Mouse (Mus musculus): Measurements from ENCODE around the gene Rps18.
"Not testable (repeated sequence)": the region's sequence is repeated elsewhere in the genome, so short reads cannot be mapped to it uniquely, and the experiment has no call there.

Rps18 gene

DNA sequence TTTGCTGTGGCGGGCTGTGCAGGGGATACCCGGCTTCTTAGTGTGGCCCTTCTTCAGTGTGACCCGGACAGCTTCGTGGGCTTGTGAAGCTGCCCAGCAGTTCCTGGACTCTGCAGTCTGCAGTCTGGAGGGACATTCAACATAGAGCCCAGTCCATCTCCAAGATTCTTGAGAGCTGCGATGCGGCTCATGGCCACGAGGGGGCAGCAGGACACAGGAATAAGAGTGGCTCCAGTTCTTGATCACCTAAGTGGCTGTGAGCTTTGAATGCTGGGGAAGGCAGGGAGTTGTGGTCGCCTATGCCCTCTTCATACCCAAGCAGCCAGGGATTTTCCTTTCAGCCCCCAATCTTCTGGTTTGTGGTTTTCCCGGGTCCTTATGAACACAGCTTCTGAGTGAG lies 12.7 kb upstream of the Rps18 start:
- DNase-seq (ENCODE audit: extremely low spot score): peak; percentile 86

GRCm38 (mm10) chr17:33965846-33966550 lies 10.2 kb upstream of the Rps18 start:
- no peak for DNase-seq (ENCODE audit: extremely low spot score)

DNA sequence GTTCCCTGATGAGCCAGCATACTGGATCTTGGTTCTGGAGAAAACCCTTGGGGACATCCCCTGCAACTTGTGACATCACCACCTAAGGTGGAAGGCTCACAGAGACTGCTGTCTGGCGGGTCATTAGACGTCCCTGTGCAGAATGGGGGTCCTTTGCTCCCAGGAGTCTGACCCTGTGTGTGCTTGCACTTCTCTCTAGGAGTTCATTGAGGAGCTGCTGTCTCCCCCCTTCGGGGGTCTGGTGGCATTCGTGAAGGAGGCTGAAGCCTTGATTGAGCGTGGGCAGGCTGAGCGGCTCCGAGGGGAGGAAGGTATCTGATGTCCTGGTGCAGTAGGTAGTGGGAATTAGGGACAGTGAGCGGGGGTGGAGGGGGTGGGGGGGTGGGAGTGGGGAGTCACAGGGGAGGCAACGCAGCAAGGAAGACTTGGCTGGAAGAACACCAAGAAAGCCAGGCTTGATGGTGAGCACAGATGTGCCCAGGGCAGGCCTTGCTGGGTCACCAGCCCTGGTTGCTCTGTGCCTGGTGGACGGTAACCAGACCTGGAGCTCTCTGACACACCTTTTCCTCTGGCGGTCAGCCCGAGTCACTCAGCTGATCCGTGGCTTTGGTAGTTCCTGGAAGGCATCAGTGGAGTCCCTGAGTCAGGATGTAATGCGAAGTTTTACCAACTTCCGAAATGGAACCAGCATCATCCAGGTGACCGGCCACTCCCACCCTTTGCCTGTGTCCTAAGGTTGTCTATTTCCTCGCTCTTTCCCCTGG lies 9.5 kb upstream of the Rps18 start:
- DNase-seq (ENCODE audit: extremely low spot score): no peak

GRCm38 (mm10) chr17:33962876-33963275 lies 7.1 kb upstream of the Rps18 start:
- no peak for DNase-seq (ENCODE audit: extremely low spot score)

- DNase-seq (ENCODE audit: extremely low spot score): no peak
These were observed 4.1 kb upstream of the Rps18 start for GRCm38 (mm10) chr17:33959948-33960347.

GRCm38 (mm10) chr17:33959135-33959534 lies 3.3 kb upstream of the Rps18 start:
- DNase-seq (ENCODE audit: extremely low spot score): no peak

DNA sequence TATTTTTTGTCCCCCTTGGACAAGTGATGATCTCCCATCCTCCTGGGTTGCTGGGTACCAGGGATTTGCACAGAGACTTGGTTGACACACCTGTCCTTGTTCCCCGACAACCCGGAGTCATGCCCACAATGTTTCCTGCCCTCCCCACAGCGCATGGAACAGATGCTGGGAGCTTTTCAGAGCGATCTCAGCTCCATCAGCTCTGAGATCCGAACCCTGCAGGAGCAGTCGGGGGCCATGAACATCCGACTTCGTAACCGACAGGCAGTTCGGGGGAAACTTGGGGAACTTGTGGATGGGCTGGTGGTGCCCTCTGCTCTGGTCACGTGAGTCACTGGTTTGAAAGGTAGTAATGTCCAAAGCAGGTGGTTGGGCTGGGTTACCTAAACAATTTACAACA lies 2.6 kb upstream of the Rps18 start:
- DNase-seq (ENCODE audit: extremely low spot score): no peak

GRCm38 (mm10) chr17:33957493-33957892 lies 1.7 kb upstream of the Rps18 start:
- no peak for DNase-seq (ENCODE audit: extremely low spot score)

- no peak for DNase-seq (ENCODE audit: extremely low spot score)
These were observed 535 bp upstream of the Rps18 start for GRCm38 (mm10) chr17:33956336-33956735.

DNA sequence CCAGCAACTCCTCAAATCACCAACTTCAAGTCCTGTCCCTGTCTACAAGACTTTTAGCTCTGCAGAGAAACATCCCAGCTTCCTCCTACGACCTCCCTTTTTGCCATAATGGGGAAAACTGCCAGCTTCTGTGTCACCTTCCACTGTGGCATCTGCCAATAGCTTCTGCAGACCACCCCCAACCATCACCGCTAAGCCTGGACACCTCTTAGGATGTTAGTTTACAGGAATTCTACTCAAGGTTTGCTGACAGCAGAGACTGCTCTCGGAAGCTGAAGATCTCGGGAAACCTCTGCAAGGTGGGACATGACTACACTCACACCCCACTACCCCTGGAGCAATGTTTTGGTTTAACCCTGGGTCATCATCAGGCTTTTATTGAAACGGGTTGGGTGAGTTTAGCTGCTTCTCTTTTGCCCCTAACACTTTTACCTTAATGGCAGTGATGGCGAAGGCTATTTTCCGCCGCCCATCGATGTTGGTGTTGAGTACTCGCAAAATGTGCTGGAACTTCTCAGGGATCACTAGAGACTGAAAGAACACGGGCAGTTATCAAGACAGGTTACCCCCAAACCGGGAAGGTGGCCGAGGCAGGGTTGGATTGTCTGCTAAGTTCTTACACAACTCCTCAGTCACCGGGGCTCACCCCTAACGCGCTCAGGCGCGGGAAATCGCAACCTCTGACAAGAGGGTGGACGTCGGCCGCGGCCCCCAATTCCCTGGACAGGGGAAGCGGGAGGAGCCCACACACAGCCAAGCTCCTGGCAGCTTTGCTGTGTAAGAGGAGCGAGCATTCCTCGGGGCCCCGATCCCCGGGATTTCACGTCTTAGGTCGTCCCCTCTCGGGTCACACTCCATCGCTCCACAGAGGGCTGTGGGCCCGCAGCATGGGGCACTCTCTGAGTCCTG lies 901 bp downstream of the Rps18 start:
- DNase-seq (ENCODE audit: extremely low spot score): no peak

DNA sequence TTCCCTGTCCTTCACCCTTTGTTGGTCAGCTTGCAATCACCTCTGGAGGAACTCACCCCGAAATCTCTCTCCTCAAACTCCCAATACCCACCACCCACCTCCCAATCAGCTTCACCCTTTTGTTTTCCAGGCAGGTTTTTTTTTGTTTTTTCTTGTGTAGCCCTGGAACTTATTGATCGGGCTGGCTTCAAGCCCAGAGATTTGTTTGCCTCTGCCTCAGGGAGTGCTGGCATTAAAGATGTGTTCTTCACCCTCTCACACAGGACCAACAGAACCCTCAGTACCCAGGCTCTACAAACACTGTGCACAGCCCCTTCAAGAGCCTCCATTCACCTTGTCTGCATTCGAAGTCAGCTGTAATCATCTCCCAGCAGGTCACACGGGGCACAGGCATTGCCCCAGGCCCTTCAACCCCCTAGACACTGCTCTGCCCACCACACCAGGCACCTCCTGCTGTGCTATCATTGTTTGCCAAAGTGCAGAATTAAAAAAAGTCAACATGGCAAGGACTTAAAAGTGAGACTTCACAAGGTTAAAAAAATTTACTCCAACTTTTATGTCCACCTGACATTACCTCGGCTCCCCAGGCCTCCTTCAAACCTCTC lies 1.7 kb downstream of the Rps18 start:
- no peak for DNase-seq (ENCODE audit: extremely low spot score)

- DNase-seq (ENCODE audit: extremely low spot score): no peak
These were observed 2.5 kb downstream of the Rps18 start for GRCm38 (mm10) chr17:33953310-33953709.

DNA sequence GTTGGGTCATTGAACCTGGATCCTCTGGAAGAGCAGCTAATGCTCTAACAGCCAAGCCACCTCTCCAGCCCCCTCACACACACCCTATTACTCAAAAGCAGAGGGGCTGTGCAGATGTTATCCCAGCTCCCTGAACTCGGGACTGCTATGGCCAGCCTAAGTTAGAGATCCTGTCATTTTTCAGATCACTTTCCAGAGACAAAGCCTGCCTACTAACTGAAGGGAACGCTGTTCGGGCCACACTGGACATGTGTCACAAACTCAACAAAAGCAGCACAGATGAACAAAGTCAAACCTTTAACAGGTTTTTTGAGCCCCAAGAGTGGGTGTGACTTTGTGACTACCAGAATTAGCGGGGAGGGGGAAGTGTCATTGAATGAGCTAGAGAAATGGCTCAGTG lies 2.9 kb downstream of the Rps18 start:
- DNase-seq (ENCODE audit: extremely low spot score): no peak

- not testable (repeated sequence) for DNase-seq (ENCODE audit: extremely low spot score)
These were observed 3.8 kb downstream of the Rps18 start for GRCm38 (mm10) chr17:33952015-33952414.

DNA sequence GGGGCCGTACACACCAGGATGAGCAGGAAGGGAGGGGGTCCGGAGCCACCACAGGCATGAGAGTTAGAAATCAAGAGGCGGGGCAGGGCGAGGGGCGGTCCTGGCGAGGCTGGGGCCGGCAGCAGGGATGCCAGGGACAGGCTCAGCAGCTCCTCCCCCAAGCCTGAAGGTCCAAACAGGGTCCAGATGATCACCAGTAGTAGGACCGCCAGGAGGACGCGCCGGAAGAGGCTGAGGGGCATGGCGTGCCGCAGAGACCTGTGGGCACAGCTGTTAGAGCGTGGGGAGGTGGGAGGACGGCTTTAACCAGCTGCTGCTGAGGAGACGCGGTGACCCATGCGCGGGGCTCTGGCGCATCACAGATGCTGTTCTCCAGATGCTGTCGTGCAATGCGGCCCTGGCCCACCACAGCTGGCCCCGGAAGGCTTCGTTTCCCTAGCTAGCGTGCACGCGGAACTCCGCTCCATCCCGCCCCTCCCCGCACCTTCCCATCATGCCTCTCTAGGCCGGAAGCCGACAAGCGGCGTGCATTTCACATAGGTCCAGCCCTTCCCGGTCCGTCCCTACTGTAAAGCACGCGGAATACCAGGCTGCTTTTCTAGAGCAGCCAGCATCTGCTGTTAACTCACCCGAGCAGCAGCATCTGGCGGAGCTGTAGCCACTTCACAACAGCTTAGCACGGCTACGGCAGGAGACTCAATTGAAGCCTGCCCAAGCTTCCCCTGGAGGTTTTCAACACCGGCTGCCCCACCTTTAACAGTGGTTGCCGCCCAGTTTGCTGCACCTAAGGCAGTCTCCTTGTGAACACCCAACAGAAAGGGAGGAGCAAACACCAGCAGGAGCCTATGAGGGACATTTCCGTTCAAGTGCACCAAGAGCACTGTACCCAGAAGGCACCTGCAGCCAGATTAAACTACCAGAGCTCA lies 4.5 kb downstream of the Rps18 start, which contains the start of gene B3galt4:
TSS of gene B3galt4 (minus strand) at position 468 of the 926 bp plus-strand sequence.
- DNase-seq (ENCODE audit: extremely low spot score): peak; percentile 93

DNA sequence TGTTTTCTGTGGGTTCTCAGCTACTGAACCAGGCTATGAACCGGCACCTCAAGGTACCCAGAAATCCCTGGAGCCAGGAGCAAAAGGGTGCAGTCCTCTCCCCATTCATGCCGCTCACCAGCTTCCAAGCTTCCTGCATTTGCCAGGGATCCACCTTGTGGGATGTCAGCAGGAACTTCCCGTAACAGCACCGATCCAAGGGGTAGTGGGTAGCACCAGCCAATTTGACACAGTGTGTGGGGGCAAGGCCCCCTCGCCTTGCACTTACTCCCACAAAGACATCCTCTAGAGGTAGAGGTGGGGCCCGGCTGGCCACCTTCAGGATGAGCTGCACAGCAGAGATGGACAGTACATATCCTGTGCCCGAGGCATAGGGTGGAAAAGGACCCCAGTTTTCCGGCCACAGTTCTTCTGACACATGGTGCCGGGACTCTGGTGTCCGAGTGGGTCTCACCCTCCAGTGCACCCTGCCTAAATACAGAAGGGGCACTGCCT lies 5.6 kb downstream of the Rps18 start:
- DNase-seq (ENCODE audit: extremely low spot score): no peak

DNA sequence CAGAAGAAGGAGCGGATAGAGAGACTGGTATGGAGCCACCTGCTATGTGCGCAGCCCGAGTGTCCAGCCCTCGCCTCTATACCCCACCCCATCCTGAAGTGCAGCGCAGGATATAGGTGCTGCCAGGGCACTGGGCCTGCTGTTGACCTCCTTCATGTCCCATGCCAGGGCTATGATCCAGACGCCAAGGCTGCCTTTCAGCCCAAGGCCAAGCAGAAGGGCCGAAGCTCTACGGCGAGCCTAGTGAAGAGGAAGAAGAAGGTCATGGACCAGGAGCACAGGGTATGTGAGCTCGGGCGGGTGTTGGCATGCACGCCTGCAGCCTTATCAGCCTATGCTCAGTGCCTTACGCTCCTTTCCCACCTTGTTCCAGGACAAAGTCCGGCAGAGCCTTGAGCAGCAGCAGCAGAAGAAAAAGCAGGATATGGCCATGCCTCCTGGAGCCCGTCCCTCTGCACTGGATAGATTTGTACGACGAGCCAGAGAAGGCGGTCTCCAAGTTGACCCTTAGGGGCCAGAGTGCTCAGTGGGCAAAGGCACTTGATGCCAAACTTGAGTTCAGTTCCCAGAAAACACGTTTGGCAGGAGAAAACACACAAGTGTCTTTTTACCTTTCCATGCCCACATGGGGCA lies 6.8 kb downstream of the Rps18 start:
- DNase-seq (ENCODE audit: extremely low spot score): no peak

GRCm38 (mm10) chr17:33948090-33948904 lies 7.5 kb downstream of the Rps18 start:
- DNase-seq (ENCODE audit: extremely low spot score): no peak

DNA sequence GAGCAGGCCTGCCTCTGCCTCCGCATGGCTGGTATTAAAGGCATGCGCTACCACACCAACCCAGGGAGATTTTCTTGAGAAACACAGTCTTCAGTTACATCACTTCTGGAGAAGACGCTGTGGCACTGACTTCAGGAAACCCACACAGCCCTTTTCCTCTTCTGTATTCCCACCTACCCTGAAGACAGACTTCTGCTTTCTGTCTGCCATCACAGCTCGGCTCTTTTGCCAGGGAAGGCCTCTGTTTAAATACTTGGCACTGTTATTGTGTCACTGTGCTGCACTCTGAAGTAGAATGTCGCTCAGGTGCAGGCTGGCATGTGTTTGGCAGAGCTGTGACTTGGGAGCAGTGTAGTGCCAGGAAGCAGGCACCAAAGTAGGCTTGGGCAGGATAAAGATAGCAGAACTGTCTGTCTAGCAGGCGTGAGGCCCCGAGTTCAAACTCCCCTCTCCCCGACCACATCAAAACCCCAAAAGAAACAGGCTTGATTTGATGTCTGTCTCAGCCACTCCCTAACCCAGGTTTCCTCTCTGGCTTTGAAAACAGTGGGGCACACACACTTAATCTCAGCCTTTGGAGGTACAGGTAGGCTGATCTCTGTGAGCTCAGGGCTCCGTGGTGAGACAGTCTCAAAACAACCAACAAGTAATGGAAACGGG lies 8.2 kb downstream of the Rps18 start:
- no peak for DNase-seq (ENCODE audit: extremely low spot score)
